20 mouse cellular contexts compared by ENCODE assay signal in the genomic region with DNA sequence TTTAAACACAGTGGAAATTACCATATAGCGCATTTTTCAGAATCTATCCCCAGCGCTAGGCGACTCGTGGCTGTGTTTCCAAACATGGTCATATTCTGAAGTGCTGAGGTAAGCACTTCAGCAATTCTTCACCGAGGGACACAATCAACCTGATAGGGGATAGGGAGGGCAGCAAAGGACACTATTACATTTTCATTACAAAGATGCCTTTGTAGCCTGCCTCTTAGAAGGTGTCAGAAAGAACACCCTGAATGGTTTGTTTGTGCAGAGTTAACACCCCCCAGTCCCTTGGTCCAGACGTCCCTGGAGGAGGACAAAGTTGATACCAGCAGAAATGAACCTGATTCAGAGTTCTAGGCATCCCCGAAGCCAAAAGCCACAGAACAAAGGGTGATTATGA. TPM values are rescaled to one million over a fixed set of nuclear protein-coding genes. Genes with fewer than 3 reads are reported as not detected.
"Had no signal": no experiment of that assay in that cellular context is flagged by ENCODE, and none has a peak within 500 bp of the region (broad histone marks: within the 10 kb centered on the region; RNA-seq: fewer than 3 reads in every experiment).

No protein-coding gene starts in this region.

- H3K4me1 ChIP-seq: midbrain, embryonic 10.5 days; midbrain, embryonic 13.5 days; neural tube, embryonic 13.5 days; neural tube, embryonic 15.5 days; stomach, embryonic 15.5 days had no signal

- H3K27me3 ChIP-seq: midbrain, embryonic 13.5 days; neural tube, embryonic 13.5 days; neural tube, embryonic 15.5 days; stomach, embryonic 15.5 days had no signal

- H3K27ac ChIP-seq: liver, embryonic 14.5 days; midbrain, embryonic 10.5 days; midbrain, embryonic 13.5 days; neural tube, embryonic 13.5 days; neural tube, embryonic 15.5 days; stomach, embryonic 15.5 days; stomach, postnatal 0 days had no signal

- DNase-seq: lung, adult 18-20 months; lung, embryonic 14.5 days; lung, postnatal 10 days; lung, postnatal 4 days; retina, postnatal 1 day; right cerebral cortex, adult 18-20 months; right cerebral cortex, postnatal 25 days; thymus, adult 18-20 months; thymus, postnatal 14 days; thymus, postnatal 36 days had no signal

- H3K36me3 ChIP-seq: midbrain, embryonic 10.5 days; midbrain, embryonic 13.5 days; neural tube, embryonic 13.5 days; neural tube, embryonic 15.5 days; stomach, embryonic 15.5 days had no signal

- H3K4me3 ChIP-seq: midbrain, embryonic 10.5 days; midbrain, embryonic 13.5 days; myocyte; neural tube, embryonic 13.5 days; neural tube, embryonic 15.5 days; stomach, embryonic 15.5 days had no signal

RNA-seq across cellular contexts. Expression of gene Trank1, which starts 15.1 kb away (rescaled TPM):
- total RNA-seq: megakaryocyte-erythroid progenitor cell, adult 5-6 weeks had no signal
- polyA plus RNA-seq: myocyte; spleen, adult 2 months had no signal
